Mouse (Mus musculus): ENCODE results near the gene Vmn1r21. TPM values are rescaled to one million over a fixed set of nuclear protein-coding genes. Genes with fewer than 3 reads are reported as not detected.

Vmn1r21 gene
- total RNA-seq, 2 experiments from 2014 or later, result not detected

Other genes with a start within 250 kb of the Vmn1r21 start
- gene Pyurf, start 158.3 kb downstream of the Vmn1r21 start, total RNA-seq (2021), result 10 to 100 TPM; 24.0 to 25.3 TPM
- gene Lancl2, start 147.8 kb downstream of the Vmn1r21 start, total RNA-seq (2021), result 10 to 100 TPM; 11.8 to 13.9 TPM
- 10 to 100 TPM; 21.5 to 21.8 TPM for gene Vopp1, start 25.2 kb downstream of the Vmn1r21 start, total RNA-seq (2021)
- not detected for gene Vmn1r22, start 57.7 kb upstream of the Vmn1r21 start, total RNA-seq (2021)
- not detected for gene Vmn1r23, start 76.5 kb upstream of the Vmn1r21 start, total RNA-seq (2021)
- gene Vmn1r24, start 111.2 kb upstream of the Vmn1r21 start, total RNA-seq (2021), result not detected
- not detected for gene Vmn1r25, start 130.5 kb upstream of the Vmn1r21 start, total RNA-seq (2021)
- not detected for gene Vmn1r26, start 164.8 kb upstream of the Vmn1r21 start, total RNA-seq (2021)